Mouse (Mus musculus) adrenal gland, postnatal 36 days (tissue): ENCODE measurements around the gene Cul1. TPM values are rescaled to one million over a fixed set of nuclear protein-coding genes. Genes with fewer than 3 reads are reported as not detected.
"Not testable (repeated sequence)": the region's sequence is repeated elsewhere in the genome, so short reads cannot be mapped to it uniquely, and the experiment has no call there.

Experiments
- DNase-seq, 2 experiments: peaks; one replicate each; pipeline ENCODE4 v3.0.0; 2021; ENCODE audit warnings: mixed read lengths in 1 of 2
- long read RNA-seq, 2 experiments: library from polyadenylated mRNA; stranded (forward); transcript quantifications; one replicate each; pipeline ENCODE4 v2.0.0; 2021; ENCODE audit warnings: borderline sequencing depth in 2 of 2
- total RNA-seq, 2 experiments: library from RNA; stranded (reverse); gene quantifications; 2 replicates each; pipeline ENCODE4 v1.2.3; 2021

Gene Cul1
- total RNA-seq: 100 to 1,000 TPM; 102 to 106 TPM
- long read RNA-seq, experiment 1, transcript Cul1-201 (22 exons, 3,161 nt): major isoform, 93 of 126 reads
- long read RNA-seq, experiment 1, partial matches to known transcripts: 21 of 126 reads
- long read RNA-seq, experiment 1, other reads (novel, unspliced or antisense): 11 of 126 reads
- long read RNA-seq, experiment 2, transcript Cul1-201 (22 exons, 3,161 nt): major isoform, 28 of 37 reads
- long read RNA-seq, experiment 2, partial matches to known transcripts: 3 of 37 reads
- long read RNA-seq, experiment 2, other reads (novel, unspliced or antisense): 6 of 37 reads

DNA sequence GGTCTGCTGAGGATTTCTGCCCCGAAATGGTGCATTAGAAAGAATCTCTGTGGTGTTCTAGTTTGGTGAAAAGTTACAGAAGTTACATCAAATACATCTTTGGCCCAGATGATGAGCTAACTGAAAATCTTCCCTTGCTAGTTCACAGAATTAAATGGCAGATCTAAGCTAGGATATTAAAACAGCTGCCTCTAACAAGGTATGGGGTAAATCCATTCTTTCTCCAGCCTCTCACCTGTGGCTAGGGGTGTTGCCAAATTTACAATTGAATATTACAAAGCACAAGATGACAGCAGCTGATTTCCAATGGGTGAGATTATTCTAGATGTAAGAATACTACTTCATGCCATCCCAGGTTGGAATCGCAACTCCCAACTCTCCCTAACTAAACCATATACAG is at the start of gene Cul1:
Cul1 (plus strand) TSS at position 301 of the 400 bp plus-strand sequence.
- no peak for DNase-seq

DNA sequence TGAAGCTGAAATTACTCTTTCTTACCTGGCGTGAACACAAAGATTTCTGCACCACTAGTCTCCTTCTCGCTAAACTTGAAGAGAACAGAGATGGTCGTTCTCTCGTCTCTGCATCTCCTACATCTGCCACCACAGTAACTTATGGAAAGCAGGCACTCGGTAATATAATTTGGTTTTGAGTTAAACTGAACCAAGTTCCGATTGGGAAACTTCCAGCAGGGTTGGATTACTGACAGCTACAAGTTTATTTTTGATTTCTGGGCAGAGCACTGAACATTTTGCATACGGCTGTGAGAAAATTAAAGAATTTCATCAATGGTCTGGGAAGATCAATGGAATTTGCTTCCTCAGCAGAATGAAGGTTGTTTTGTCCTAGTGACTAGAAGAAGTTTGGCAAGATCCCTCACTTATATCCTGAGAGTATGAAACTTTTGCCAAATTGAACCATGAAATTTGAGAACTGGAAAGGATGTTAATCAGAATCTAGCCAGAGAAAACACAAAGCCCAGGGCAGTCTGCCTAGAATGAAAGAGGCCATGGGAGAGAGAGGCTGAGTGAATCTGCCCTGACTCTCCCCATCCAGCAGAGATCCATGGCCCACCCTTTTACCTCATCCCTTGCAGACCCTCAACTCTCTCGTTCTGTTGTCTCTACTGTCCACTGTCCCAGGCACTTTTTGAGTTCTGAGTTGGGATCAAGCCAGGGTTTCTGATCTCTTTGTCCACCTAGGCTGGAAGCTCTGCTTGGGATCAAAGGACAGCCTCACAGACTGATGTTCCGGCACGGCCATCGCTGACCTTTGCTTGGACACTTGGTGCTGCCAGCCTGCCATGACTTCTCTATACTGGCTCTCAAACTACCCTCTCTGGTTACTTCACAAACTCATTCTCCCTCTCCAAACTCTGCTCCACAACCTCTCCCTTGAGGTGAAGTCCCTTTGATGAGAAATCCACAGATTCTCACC is 48.5 kb upstream of the Cul1 start:
- DNase-seq: no peak

DNA sequence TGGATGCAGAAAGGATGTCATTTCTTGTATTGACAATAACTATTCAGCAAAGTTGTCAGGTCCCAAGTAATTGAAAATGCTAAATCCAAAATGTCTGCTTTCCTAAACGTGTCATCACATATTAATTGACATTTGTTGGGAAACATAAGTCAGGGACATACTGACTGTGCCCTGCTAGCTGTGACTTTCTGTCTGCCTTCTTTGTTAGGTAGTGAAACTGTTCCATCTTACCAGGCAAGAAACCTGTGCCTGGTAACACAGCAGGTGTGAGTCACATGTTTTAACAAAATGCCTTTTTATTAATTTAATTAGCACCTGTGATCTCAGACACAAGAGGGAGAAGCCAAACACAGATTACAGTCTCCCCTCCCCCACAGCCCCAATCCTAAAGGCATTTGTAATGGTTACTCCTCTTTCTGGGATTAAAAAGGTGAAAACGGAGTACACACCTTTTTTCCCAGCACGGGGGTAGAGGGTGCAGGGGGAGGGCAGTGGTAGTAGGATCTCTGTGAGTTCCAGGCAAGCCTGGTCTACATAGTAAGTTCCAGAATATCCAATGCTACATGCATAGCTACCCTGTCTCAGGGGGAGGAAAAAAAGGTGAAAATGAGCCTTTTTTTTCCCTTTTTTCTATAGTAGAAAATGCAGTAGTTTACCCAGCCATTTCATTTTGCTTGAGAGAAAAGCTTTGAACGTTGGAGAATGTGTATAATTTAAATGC is 40.2 kb upstream of the Cul1 start:
- no peak for DNase-seq

DNA sequence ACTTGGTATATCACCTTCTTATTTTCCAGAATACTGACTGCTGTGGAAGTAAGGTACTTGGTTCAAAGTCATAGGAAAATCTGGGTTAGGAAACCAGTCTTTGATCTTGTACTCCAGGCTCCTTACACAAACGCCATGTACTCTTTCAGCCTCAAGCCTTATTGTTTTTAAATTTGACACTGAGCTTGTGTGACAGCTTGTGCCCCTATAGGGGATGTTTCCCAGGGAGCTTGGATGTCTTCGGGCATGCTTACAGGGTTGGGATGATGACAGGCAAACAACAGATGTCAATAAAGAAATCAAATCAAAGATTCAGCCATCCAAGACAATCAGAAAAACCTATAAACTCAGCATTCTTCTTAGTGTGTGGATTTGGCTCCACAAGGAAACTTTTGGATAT is 39.5 kb upstream of the Cul1 start:
- no peak for DNase-seq

DNA sequence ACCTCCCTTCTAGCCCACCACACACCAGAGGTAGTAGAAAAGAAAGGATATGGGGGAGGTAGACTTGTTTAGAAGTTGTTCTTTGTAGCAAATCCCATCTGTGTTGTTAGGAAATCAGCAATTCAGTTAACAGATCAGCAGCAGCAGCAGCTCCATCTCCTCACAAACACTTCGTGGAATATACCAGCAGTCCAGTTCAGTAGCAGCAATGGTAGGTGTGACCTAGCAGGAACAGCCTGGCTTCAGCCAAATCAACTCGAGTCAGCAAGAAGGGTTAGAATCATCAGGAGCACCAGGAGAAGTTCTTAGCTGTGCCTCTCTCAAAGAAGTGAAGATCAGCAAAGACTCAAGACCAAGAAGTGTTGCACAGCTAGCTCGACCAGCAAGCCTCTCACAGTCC is 34.5 kb upstream of the Cul1 start:
- DNase-seq: no peak

DNA sequence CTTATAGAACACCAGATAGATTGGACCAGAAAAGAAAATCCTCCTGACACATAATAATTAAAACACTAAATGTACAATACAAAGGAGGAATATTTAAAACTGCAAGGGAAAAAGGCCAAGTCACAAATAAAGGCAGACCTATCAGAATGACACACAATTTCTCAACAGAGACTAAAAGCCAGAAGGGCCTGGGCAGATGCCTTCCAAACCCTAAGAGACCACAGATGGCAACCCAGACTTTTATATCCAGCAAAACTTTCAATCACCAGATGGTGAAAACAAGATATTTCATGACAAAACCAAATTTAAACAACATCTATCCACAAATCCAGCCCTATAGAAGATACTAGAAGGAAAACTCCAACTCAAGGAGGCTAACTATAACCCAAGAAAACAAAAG is 33.0 kb upstream of the Cul1 start:
- DNase-seq: no peak

DNA sequence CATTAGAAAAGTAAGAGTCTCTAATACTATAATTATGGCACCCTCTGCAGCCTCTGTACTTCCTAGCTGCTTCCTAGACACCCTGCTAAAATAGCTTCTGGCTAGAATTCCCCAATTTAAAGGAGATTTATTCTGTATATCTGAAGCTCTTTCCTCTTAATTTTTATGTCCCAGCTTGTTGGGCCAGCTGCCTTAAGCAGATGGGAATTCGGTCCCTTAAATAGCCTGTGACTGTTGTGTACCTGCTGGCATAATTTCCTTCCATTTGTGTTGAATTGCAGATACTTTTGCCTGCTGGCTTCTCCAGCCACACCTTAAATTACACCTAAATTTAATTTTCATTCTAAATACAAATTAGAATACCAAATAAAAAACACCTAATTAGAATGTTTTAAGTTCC is 32.0 kb upstream of the Cul1 start:
- no peak for DNase-seq

DNA sequence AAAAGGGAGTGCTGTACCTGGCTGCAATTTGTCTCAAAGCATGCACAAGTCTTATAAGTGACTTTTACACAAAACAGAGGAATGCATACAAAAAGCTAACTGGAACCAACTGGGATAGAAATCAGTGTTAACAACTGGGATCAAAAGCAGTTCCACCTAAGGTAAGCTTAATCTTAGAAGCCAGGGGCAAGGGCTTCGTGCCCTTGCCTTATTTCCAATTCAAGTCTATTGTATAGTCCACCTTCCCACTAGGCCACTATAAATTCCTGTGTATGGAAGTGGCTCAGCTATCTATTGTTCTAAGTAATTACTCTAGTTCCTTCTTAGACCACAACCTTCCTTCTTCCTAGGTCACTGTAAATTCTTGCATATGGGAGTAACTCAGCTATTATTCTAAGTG is 27.1 kb upstream of the Cul1 start:
- no peak for DNase-seq

DNA sequence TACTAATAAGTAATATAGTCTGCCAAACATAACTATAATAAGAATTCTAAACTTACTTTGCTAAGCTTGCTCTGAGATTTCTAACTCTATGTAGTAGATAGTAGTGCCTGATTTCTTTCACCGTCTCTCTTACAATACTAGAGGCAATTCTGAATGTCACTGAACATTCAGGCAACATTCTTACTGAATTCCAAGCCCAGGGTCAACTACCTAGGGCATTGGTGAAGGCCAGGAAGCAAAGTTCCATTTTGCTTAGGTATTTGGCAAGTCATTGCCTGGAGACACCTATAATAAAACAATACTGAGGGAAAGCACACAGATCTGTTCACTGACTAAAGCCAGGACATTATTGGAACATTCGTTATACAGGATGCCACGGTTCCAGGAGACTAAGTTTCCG is 26.6 kb upstream of the Cul1 start:
- not testable (repeated sequence) for DNase-seq

DNA sequence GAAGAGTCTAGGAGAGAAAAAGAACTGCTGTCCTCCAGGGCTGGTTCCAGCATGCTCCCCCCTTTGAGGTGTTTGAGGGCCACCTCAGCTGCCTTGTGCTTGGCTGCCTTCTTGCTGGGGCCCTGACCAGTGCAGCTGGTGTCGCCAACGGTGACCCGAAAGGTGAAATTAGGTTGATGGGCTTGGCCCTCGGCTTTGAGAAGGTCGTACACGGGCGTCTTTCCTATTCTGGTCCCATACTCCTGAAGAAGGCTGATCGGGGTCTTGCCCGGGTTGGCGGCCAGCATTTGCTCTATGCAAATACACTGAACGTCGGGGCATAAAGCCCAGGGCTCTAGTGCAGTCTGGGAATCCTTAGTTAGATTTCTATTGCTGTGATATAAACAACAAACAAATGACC is 20.4 kb upstream of the Cul1 start:
- not testable (repeated sequence) for DNase-seq

DNA sequence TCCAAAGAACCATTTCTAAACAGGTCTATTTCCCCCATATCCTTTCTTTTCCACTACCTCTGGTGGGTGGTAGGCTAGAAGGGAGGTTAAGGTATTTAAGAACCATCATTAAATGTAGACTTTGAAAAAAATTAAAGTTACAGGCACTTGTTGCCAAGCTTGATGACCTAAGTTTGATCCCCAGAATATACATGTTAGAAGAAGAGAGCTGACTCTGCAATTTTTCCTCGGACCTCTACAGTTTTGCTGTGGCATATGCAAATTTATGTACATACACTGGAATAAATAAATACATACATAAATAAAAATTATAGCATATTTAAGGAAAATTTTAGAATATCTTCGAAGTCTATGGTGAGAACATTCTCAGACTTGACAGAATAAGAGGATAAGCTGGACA is 13.1 kb upstream of the Cul1 start:
- no peak for DNase-seq

DNA sequence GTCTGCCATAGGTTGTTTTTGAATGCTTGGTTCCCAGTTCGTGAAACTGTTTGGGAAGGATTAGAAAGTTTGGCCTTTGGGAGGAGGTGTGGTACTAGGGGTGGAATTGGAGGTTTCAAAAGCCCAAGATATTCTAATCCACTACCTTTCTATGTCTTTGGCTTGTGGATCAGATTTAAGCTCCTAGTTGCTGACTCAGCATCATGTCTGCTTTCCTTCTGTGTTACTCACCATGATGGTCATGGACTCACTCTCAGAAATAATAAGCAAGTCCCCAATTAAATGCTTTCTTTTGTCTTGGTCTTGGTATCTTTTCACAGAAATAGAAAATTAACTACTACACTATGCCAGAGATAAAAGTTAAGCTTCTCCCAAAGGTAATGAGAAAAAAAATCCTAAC is 5.5 kb upstream of the Cul1 start:
- no peak for DNase-seq

DNA sequence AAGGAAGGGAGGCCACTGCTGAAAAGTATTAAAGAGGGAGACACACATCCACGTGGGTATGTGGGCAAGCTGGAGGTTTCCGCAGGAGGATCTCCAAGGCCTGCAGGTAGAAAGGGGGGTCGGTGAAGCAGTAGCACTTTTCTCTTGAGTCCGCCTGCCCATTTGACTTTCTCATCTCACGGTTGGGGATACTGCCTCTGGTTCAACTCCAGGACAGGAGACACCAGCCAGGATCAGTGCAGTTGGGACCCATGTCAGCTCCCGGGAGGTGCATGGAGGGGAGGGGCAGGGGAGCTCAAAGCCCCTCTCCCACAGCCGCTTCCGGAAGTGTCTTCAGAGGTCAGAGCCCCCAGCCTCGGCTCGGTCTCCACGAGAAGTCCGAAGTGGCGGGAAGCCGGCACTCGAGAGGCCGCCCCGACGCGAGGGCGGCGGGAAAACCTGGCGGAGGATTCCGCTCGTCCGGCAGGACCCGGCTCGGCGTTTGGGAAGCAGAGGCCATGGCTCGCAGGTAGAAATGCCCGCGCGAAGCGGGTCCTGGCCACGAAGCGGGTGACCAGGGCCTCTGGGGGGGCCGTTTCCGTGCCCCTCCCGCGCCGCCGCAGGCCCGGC is 428 bp downstream of the Cul1 start:
- no peak for DNase-seq

DNA sequence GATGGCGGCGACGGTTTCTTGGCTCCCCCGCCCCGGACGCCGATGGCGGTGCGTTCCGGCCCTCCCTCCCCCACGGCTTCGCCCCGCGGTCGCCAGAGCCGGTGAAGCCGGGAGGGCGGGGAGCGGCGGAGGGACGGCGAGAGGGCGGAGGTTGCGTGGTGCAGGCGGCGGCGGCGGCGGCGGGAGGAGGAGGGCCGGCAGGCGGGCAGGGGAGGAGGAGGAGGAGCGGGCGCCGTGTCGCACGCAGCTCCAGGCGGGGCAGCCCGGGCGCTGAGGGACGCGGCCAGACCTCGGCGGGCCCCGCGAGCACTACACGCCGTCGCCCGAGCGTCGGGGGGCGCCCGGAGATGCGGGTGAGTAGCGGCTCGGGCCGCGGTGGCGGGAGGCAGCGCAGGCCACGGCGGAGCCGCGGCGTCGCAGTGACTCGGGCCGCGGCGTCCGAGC is 955 bp downstream of the Cul1 start:
- peak; percentile 92 to 94 for DNase-seq

DNA sequence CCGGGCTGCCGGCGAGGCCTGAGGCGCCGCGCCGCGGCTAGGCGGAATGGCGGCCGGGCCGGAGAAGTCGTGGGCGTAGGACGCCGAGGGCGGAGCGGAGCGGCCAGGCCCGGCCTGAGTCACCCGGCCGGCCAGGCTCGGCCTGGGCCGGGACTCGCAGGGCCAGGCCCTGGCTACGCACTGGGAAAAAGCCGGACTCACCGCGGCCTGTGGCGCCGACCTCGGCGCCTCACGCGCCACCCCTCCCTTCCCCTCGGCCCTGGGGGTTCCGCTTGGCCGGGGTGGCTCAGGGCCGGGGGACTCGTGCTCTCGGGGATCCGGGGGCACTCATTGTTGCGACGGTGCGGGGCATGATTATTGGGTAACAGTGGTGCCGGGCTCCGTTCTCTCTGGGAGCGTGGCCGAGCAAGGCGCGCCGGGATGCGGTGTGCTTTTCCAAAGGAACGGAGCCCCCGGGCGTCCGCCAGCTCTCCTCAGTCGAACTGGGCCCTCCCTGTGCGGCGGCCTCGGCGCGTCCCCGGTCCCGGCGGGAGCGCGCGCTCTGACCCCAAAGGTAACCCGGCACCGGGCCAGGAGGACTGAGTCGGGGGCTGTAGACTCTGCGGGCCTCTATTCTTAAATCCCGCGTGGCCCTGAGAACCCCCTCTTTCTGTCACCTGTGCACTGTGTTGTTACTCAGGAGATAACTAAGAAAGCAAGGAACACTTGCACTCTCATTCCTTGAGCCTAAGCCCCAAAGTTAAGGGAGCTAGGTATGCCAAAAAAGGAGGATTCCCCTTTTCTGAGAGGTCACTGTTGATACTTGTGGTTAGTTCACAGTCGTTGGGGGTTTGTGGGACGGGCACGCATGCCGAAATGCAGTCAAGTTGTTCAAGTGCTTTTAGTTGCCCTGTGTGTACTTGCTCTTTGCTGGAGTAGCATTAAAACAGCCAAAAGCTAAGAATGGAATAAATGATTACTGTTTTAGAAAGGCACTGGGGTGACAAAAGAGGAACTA is 1.7 kb downstream of the Cul1 start:
- DNase-seq: peak; percentile 78 to 82

DNA sequence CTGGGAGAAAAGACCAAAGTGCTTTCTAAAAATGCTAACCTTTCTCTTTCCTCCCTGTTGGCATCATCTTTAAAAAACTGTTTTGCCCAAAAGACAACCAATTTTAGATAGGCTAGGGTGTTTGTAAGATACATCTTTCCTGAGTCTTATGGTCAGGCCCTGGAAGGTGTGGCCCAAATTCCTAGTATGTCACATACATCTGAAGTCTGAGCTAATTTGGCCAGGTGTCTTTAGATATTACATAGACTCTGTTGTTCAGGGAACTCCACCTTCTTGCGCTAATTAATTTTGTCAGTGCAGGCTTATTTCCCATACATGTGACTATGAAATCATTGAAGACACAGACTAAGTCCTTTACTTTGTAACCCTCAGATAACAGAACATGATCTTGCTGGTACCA is 2.6 kb downstream of the Cul1 start:
- DNase-seq: no peak

DNA sequence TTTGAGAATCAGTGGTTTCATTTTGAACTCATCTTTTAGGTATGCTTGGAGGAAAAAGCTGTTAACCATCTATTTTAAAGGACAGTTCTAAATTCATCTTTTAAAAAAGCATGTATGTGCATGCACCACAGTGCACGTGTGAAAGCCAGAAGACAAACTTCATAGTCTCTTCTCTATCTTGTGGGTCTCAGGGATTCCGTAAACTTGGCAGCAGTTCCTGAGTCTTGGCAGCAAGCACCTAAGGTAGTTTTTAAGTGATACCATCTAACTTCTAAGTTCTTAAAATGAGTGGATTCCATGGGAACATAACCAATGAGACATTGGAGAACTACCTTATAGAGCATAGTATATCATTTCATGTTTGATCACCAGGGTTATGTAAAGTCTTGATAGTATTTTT is 3.7 kb downstream of the Cul1 start:
- DNase-seq: peak; percentile 17 to 37

DNA sequence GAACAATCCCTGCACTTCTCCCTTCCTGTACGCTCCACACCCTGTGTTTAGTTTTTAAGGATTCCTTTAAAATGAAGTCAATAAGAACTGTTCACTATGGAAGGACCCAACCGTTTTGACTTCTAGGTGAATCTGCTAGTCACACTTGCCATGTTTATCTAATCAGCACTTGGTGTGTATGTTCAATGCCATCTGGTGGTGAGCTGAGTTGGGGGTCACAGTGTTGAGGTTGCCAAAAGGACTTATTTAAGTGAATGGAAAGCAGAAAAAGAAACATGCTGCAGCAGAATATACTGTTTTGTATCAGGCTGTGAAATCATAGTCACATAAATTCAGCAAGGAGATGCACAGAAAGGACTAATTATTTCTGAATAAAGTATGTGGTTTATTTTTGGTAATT is 12.2 kb downstream of the Cul1 start:
- no peak for DNase-seq

DNA sequence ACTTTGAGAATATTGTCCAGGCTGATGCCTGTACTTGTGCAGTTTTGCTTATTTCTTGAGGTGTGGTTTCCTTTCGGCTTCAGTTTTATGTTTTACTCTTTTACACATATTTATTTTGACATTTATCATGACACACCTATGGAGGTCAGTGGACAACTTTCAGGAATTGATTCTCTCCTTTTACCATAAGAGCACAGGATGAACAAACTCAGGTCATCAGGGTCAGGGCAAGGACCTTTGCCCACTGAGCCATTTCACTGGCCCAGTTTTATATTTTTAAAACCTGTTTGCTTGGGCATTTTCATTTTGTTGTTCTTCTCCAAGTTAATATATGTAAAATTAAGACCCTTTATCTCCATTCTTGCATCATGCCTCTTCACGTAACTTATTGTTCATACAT is 13.3 kb downstream of the Cul1 start:
- no peak for DNase-seq

DNA sequence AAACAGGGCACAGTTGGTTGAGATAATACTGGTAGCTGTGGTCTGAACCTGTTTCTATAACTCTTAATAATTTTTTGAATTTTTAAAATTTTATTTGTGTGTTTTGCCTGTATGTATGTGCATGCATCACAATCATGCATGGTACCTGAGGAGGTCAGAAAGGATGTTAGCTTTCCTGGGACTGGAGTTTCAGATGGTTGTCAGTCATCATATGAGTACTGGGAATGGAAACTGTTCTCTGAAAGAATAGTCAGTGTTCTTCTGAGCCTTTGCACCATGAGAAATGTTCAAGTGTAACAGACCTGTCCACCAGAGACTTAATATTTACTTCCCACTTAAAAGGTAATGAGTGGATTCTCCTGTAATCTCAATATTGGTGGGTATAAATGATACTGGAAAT is 13.9 kb downstream of the Cul1 start:
- DNase-seq: no peak

DNA sequence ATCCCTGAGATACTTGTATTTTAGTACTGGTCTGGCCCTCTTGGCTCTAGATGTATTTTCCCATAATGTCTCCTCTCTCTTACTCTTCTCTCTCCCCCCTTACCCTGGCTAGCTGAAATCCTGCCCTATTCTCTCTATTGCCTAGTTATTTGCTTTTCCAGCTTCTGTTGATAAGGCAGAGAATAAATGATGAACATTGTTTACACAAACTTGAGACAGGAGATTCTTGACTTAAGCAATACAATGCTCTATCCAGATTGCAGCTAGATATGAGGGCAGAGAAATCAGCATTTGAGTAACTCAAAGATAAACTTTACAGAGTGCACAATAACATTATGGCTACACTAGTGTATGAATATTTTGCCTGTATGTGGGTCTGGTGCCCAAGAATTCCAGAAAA is 16.6 kb downstream of the Cul1 start:
- DNase-seq: no peak
